ENCODE assay signal across 9 mouse cellular contexts in genomic region chr12:42987018-42987606, GRCm38 (mm10).
DNase-seq lines count a peak whose midpoint lies in the region; ATAC-seq and TF ChIP-seq lines count a peak whose summit lies in the region.
"Had no signal": no experiment of that assay in that cellular context is flagged by ENCODE, and none has a peak within 500 bp of the region (broad histone marks: within the 10 kb centered on the region; RNA-seq: fewer than 3 reads in every experiment).

No protein-coding gene starts in this region.

- H3K9me3 ChIP-seq in embryonic facial prominence, embryonic 11.5 days (replicated peaks; ENCODE audit: control insufficient read depth, low read length), result no peaks in the 10 kb centered on the region
- no peaks in the 10 kb centered on the region for H3K9me3 ChIP-seq in midbrain, postnatal 0 days (ENCODE audit: low read length)

- H3K9ac ChIP-seq in embryonic facial prominence, embryonic 11.5 days (replicated peaks; ENCODE audit: low read length), result no peak overlapping the region
- H3K9ac ChIP-seq in midbrain, postnatal 0 days (replicated peaks; ENCODE audit: low read length, poor library complexity, severe bottlenecking), result no peak overlapping the region

- WGBS in embryonic facial prominence, embryonic 11.5 days, result 31% methylated on average over 2 of the region's 2 CpGs
- 20% methylated on average over 2 of the region's 2 CpGs for WGBS in midbrain, postnatal 0 days

- ATAC-seq in embryonic facial prominence, embryonic 11.5 days (replicated peaks; ENCODE audit: insufficient number of reproducible peaks, low FRiP score, low TSS enrichment, low read depth), result no peak
- no peak for ATAC-seq in midbrain, postnatal 0 days (ENCODE audit: low FRiP score)
- no peak for ATAC-seq in monocyte, adult 5-6 weeks (replicated peaks; ENCODE audit: insufficient number of reproducible peaks, low FRiP score, low TSS enrichment, poor library complexity, severe bottlenecking)

- DNase-seq in adrenal gland, postnatal 14 days, result peak; percentile 8
- DNase-seq in adrenal gland, postnatal 4 days (ENCODE audit: low spot score in 2 of 2), result no peak
- DNase-seq in embryonic facial prominence, embryonic 11.5 days (ENCODE audit: low spot score), result peak; percentile 11
- peak; percentile 26 to 48 for DNase-seq in layer of hippocampus, adult 2 months (ENCODE audit: low spot score in 2 of 2)
- DNase-seq in midbrain, postnatal 0 days (ENCODE audit: low spot score), result peak; percentile 50
- DNase-seq in spleen, postnatal 10 days (ENCODE audit: low spot score in 2 of 2), result no peak
- DNase-seq in urinary bladder, postnatal 36 days (ENCODE audit: low spot score in 2 of 2), result no peak
- DNase-seq: thymus, postnatal 25 days had no signal

- no peak overlapping the region for H3K4me2 ChIP-seq in embryonic facial prominence, embryonic 11.5 days (ENCODE audit: low read depth, low read length)
- no peak overlapping the region for H3K4me2 ChIP-seq in midbrain, postnatal 0 days (ENCODE audit: low read depth, low read length, poor library complexity, severe bottlenecking)

- no peak overlapping the region for H3K4me3 ChIP-seq in embryonic facial prominence, embryonic 11.5 days (ENCODE audit: low read depth, low read length)
- H3K4me3 ChIP-seq in layer of hippocampus, adult 2 months, result no peak overlapping the region
- H3K4me3 ChIP-seq in midbrain, postnatal 0 days (ENCODE audit: low read depth, low read length), result no peak overlapping the region

- no peaks in the 10 kb centered on the region for H3K4me1 ChIP-seq in embryonic facial prominence, embryonic 11.5 days (ENCODE audit: control insufficient read depth, insufficient read depth, low read length)
- H3K4me1 ChIP-seq in midbrain, postnatal 0 days (ENCODE audit: insufficient read depth, low read length), result no peaks in the 10 kb centered on the region

- H3K36me3 ChIP-seq in embryonic facial prominence, embryonic 11.5 days (replicated peaks; ENCODE audit: control insufficient read depth, insufficient read depth, low read depth, low read length), result no peaks in the 10 kb centered on the region
- H3K36me3 ChIP-seq in midbrain, postnatal 0 days (ENCODE audit: insufficient read depth, low read length), result no peaks in the 10 kb centered on the region

- no peaks in the 10 kb centered on the region for H3K27me3 ChIP-seq in embryonic facial prominence, embryonic 11.5 days (ENCODE audit: control insufficient read depth, insufficient read depth, low read length)
- no peaks in the 10 kb centered on the region for H3K27me3 ChIP-seq in midbrain, postnatal 0 days (ENCODE audit: insufficient read depth, low read length)

- peak; percentile 78 for TF ChIP-seq CTCF in layer of hippocampus, adult 2 months (conservative IDR thresholded peaks at IDR 0.05)
- TF ChIP-seq CTCF in midbrain, postnatal 0 days (IDR thresholded peaks at IDR 0.05), result peak; percentile 81

- no peak overlapping the region for H3K27ac ChIP-seq in embryonic facial prominence, embryonic 11.5 days (replicated peaks; ENCODE audit: low read depth, low read length)
- no peak overlapping the region for H3K27ac ChIP-seq in layer of hippocampus, adult 2 months
- H3K27ac ChIP-seq in midbrain, postnatal 0 days (ENCODE audit: low read depth, low read length), result no peak overlapping the region

Comparison
In these comparisons a context has a peak if more than half of its experiments do, and no peak if none do; other contexts are left out.
1. DNase-seq: peak in adrenal gland, postnatal 14 days (single experiment), embryonic facial prominence, embryonic 11.5 days (single experiment), layer of hippocampus, adult 2 months (2 of 2) and midbrain, postnatal 0 days (single experiment); none in adrenal gland, postnatal 4 days (0 of 2), spleen, postnatal 10 days (0 of 2) and urinary bladder, postnatal 36 days (0 of 2).